Mouse (Mus musculus): ENCODE measurements around the gene Tk1.
"Not testable (repeated sequence)": the region's sequence is repeated elsewhere in the genome, so short reads cannot be mapped to it uniquely, and the experiment has no call there.

Tk1 gene

DNA sequence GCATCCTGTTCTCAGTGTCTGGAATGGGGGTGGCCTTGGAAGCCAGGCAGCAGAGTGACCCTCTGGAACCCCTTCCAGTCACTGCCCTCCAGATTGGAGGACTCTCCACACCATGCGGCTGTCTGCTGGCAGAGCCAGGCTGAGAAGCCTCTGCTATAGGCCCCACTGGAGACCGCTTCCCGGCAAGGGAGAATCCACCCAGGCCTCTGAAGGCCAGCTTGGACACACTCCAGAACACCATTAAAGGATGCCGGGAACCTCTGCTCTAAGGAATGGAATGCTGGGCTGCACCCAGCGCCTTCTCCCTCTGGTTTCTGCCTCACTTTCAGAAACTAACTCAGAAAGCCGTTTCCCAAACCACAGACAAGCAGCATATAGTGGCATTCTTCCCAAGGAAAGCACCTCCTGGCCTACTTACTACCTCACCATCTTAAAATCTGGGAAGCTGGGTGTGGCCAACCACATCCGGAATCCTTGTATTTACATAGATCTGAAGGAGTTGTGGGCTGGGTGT lies 3.1 kb downstream of the Tk1 start:
- in situ Hi-C loops (cut with MboI) = loop anchor here (5.0 to 10.0 kb wide), 2 partner anchors 110 to 438 kb away; no protein-coding TSS in a partner anchor

DNA sequence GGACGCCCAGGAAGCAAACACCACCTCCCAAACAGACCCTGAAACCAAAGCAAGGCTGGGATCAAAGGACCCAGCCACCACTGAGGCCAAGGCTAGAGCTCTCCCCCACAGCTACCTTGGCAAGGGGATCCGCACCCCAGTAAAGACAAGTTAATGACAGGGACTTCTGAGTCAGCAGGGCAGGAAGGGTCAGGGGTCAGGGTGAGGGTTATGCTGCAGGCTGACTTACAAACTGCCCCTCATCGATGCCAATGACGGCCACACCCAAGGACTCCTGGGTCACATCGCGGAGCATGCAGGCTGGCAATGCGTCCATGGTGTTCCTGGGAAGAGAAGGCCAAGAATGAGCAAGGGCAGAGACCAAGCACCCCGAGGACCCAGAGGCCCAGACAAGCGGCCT lies 4.0 kb downstream of the Tk1 start:
- in situ Hi-C loops (cut with MboI) = loop anchor here (5.0 to 10.0 kb wide), 2 partner anchors 110 to 437 kb away; no protein-coding TSS in a partner anchor

DNA sequence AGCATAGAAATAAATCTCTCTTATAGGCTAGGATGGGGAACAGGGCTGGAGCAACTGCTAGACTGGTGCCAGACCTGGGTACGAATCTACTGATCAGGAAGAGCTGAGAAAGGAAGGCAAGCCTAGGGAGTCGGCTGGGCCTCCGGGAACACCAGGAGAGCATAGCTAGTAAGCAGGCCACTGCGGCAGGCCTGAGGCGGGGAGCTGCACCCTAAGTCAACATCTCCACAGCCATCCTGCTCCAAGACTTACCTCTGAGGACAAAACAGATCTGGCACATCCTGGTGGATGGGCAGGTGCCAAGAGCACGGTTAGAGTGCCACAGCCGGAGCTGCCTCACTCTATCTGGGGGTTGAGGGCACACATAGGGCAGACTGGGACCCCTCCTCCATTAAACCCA lies 5.7 kb downstream of the Tk1 start:
- in situ Hi-C loops (cut with MboI) = loop anchor here (5.0 to 10.0 kb wide), 2 partner anchors 108 to 435 kb away; no protein-coding TSS in a partner anchor

DNA sequence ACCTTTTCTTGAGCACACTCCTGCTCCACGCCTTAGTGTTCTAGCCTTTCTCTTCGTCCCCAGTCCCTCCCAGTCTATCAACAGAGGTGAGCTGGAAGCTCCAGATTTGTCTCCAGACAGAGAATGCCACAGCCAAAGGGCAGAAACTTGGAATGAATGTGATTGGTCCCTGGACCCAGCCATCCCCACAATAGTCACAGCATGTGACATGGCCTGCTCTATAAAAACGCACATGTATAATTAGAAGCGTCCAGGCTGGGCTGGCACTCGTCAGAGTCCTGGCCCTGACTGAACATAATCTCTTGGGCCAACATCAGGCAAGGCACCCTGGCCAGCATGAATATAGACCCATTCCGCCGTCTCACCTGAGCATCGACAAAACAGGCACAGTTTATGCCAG lies 6.8 kb downstream of the Tk1 start:
- in situ Hi-C loops (cut with MboI) = no loop called here

DNA sequence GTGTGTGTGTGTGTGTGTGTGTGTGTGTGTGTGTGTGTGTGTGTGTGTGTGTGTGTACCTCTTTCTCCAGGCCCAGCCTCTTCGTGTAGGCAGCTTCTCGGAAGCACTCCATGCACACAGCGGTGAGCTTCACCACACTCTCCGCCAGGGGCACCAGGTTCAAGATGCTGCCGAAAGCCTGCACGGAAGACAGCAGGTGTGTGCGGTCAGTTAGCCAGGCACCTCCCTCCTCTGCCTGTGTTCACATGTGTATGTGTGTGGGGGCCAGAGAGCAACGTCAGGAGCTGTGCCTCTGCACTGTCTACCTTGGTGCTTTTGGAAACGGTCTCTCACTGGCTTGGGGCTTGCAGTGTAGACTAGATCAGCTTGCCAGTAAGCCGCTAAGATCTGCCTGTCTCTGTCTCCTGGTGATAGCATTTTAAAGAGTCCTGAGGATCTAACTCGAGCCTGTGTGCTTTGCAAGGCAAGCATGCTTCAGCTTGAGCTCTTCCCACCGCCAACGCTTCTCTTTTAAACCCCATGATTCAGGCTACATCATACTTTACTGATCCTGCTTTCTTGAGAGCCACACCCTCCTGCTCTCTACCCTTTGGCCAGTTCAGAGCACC lies 9.4 kb downstream of the Tk1 start:
- in situ Hi-C loops (cut with MboI) = no loop called here

DNA sequence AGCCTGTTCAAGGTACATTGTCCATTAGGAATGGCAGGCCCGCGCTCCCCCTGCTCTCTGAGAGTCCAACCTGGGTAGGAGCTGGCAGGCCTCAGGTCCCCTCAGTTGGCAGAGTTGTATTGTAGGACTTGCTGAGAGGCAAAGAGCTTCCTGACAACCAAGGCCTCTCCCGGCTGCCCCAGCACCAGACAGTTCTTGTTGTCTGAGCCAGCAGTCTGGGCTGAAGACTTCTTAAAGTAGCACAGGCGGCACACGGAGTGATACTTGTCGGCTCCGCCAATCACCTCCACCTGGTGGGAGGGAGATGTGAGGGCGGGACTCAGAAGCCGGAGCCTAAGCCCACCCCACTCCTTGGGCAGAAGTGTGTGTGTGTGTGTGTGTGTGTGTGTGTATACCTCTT lies 10.0 kb downstream of the Tk1 start:
- in situ Hi-C loops (cut with MboI) = not testable (repeated sequence)

DNA sequence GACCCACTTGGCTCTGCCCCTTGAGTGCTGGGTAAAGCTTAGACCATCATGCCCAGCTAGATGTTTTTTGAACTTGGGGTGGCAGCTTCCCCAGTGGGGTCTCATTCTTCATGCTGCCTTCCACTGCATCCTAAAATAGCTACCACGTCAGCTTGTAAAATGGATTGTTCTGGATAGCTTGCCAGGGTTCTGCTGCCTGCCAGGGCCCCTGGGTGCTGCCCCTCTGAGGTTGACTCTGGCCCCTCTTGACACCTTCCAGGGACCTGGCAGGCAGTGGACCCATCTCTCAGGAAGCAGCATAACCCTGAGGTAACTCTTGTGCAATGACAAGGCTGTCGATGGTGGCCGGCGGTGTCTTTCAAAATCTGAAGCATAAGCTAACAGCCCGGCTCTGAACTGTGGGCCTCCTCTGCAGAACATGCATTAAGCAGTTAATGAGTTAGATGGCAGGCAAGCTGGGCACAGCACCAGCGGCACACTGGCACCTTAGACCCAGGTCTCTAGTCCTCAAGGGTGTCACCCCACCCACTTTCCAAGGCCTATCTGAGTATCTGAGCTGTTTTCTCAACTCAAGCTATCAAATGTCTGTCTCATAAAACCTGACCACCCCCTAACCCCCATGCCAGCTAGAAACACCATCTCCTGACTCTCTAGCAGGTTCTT lies 11.1 kb downstream of the Tk1 start:
- in situ Hi-C loops (cut with MboI) = no loop called here

DNA sequence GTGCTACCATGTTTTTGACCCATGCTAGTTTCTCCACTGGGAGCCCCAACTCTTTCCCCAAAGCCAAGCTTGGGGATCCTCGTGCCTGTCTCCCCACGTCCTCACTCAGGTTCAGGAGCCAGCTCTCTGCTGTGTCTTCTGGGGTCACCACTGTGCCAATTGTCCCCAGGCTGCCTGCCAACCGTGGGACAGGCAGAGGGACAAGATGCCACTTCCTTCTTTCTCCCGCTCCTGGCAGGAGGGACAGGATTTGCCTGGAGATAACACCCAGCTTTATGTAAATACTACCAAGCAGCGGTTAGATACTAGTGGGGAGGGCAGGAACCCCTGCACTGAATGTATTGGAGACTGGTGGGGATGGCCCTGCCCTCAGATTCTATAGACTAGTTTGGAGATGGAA lies 12.0 kb downstream of the Tk1 start:
- in situ Hi-C loops (cut with MboI) = no loop called here

DNA sequence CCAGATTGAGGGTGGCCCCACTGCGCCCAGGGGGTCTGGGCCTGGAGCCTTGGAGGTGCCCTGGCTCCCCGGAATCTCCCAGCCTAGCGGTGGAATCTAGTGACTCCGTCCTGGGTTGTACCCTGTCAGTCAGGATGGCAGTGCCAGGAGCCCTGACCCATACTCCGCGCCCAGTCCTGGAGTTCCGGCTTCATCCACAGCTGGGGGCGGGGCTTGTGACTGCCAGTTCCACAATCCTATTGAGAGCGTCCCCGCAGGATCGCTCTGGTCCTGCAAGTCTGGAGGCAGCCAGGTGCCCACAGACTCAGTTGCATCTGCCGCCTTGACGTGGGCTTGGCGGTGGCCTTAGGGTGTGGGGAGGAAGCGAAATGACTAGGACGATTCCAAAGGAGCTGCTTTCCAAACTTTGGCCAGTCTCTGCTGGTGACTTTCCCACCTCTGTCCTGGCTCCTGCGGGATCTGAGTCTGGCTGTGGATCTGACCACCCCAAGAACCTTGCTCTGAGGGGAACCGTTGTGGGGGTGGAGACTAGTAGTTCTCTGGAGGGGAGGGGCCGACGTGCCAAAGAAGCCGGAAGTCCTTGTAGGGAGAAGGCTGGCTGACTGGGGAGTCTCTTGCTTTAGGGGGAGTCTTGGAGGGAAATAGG lies 15.4 kb downstream of the Tk1 start:
- in situ Hi-C loops (cut with MboI) = no loop called here

DNA sequence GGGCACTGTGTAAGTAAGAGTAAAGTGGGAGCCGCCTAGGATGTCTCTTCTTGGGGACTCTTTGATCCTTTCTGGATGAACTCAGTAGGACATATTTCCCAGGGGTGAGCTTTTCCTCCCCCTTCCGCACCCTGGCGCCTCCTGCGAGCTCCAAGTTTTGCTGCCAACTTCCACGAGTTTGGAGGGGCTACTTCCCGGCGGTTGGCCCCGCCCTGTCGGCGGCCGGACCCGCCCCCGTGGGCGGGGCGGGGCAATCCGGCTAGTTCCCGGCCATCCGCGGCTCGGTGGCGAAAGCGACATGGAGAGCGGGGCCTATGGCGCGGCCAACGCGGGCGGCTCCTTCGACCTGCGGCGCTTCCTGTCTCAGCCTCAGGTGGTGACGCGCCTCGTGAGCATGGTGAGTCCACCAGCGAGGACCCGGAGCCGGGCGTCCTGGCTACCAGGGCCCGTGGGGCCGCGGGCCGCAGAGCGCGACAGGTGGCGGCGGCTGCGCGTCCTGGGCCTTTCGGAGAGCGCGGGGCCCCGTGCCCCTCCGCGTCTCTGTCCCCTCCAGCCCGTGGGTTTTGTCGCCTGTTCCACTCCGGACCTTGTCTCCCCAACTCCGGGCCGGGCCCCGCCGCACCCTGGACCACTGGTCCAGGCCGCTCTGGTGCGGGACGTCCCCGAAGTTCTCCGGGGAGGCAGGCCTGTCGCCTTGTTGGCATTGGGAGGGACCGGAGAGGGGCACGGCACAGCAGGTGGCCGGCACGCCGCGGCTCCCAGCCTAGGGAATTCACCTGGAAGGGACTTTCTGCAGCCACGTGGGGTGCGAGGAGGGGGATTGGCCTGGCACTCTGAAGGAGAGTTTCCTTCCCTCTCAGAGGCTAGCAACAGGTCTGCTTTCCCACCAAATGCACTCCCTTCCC lies 16.2 kb downstream of the Tk1 start, which contains the start of the genes Gm20708 and Syngr2:
TSS of gene Gm20708 (plus strand) at position 262 of the 905 bp plus-strand sequence.
TSS of gene Syngr2 (plus strand) at position 262 of the 905 bp plus-strand sequence.
- in situ Hi-C loops (cut with MboI) = no loop called here

DNA sequence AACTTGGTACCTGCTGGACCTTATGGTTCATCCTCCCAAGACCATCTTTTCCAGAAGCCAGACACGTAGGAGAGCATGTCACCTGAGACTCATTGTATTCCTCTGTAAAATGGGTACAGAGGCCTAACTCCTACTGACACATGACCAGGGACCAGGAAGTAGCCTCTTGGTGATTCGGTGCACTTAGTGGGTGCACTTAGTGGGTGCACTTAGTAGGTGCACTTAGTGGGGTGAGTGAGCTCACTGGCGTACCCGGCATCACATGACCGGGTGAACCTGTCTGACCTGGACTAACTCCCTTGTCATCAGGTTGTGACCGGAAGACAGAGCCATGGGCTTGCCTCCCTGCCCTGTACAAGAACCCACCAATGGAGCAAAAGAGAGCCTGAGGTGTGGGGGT lies 19.1 kb downstream of the Tk1 start:
- in situ Hi-C loops (cut with MboI) = no loop called here

DNA sequence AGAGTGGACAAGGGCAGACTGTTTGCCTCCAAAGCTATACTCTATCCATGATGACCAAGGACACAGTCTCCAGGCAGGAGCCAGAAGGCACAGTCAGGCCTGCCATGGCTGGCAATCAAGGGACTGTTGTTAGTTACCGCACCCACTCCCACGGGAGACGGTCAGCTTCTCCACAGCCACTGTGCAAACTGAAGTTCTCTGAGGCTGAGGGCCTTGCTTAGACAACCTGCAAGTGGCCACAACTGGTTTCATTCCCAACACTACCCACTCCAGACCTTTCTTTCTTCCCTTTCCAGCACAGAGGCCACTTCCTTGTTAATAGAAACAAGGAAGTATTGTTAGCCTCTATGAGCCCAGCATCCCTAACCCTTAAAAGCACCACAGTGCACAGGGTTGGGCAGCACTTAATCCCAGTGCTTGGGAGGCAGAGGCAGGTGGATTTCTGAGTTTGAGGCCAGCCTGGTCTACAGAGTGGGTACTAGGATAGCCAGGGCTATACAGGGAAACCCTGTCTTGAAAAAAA lies 22.7 kb downstream of the Tk1 start:
- in situ Hi-C loops (cut with MboI) = no loop called here

DNA sequence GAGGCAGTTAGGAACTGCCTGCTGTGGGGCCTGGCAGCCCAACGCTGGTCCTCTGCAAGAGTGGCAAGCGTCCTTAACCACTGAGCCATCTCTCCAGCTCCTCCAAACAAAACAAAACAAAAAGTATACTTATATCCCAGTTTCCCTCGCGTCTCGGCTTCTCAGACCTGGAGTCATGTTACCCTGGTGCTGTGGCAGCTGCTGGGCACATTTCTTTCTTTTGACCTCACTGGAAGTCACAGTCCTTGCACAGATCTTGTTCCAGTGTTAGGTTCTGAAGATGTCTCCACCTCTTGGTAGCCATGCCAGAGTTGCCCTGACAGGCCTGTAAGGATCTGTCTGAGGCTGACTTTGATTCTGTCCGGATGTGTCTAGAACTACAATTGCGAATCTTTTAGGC lies 24.2 kb downstream of the Tk1 start:
- in situ Hi-C loops (cut with MboI) = no loop called here

DNA sequence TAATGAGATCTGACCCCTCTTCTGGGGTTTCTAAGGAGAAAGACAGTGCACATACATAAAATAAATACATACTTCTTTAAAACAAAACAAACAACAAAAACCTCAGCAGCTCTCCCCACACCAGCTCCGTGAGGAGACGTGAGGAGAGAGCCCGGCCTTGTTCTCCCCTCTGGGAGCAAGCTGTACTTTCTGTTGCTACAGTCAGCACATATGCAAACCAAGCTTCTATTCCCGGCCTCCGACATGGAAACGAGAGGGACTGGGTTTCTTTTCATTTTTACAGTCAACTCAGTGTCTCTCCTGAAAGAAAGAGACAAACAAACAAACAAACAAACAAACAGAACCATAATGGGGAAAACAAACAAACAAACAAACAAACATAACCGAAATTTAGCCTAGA lies 25.9 kb downstream of the Tk1 start:
- in situ Hi-C loops (cut with MboI) = no loop called here

DNA sequence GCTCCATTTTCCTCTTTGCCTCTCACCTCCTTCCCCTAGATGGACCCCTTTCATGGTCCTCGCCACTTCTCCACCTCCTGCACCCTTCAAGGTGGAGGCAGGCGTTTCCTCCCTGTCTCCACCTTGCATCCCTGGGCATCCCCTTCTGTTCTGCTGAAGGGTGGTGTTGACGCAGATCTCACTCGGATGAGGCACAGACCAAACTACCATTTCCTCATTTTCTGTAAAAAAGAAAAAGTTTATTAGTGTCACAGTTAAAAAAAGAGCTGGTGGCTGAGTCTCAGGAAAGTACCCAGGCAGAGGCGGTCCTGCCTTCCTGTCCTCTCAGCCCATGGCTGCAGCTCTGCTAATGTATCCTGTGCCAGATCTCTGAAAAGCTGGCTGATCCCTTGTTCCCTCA lies 26.7 kb downstream of the Tk1 start:
- in situ Hi-C loops (cut with MboI) = no loop called here

DNA sequence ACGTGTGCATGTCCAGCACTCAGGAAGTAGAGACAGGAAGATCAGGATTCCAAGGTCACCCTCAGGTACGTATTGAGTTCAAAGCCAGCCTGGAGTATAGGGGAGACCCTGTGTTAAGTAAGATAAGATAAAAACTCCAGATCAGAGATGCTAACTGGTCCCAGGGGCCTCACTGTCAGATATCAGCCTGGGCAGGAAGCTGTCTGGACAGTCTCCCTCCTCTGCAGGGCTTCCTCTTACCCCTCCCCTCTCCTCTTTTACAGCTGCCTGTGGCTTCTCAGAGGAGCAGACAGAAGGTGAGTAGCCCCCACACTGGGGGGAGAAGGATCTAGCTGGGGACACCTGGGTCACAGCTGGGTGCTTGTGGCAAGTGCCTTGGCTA lies 27.7 kb downstream of the Tk1 start:
- in situ Hi-C loops (cut with MboI) = no loop called here

DNA sequence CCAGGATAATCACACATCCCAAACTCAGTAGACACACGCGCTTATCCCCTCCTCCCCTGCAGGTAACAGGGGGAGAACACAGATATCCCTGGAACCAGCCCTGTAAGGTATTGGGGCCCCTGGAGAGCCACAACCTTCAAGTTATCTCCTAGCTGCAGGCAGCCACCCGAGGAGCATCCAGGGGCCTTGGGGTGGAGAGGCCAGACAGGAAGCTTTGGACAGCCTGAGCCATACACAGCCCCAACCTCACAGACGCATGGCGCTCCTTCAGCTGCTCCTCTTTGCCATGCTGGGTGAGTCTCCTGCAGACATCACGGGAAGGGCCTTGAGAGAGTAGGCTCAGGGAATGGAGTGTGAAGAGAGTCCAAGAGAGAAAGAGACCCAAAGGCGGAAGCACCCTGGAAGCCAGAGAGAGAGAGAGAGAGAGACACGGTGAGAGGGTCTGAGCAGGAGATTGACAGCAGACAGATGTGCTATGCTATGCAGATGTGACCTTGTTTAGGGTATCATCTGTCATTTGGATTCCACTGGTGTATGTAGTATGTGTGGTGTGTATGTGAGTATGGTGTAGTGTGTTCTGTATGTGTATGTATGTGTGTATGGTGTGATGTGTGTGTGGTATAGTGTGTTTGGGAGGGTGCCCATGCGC lies 28.3 kb downstream of the Tk1 start, which contains the start of gene 6030468B19Rik:
TSS of gene 6030468B19Rik (plus strand) at position 150 of the 649 bp plus-strand sequence.
- in situ Hi-C loops (cut with MboI) = no loop called here

DNA sequence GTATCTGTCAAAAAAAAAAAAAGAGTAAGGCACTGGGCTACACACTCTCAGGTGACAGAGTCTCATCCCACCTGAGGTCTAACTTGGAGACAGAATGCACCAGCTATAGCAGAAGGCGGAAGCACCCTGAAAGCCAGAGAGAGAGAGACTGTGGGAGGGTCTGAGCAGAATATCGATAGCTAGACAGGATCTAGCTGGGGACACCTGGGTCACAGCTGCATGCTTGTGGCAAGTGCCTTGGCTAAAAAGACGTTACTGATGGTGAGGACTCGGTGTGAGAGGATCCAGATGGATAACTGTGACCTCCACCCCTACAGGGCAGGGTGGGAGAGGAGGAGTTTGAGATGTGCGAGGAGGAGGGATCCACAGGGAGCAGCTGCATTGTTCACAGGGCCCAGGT lies 28.9 kb downstream of the Tk1 start:
- in situ Hi-C loops (cut with MboI) = no loop called here

DNA sequence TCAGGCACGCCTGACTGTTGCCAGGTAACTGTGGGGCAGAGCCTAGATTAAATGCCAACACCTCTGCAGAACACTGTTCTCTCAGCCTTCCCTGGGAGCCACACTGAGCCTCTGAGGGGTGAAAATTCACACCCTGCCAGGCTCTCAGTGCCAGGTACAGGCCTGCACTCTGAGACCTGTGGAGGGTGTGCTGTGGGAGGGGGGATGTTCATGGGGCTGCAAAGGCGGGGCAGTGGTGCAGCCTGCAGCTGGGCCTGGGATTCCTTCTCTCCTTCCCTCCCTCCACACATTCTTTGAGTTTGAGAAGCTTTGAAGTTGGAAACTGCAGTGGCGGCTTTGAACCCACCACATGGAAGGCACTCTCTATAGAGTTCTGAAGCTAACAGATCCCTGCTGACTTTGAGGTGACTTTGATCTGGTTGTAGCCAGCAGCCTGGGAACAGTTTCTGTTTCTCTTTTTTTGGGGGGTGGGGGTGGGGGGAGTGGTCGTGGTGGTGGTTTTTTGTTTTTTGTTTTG lies 31.8 kb downstream of the Tk1 start:
- in situ Hi-C loops (cut with MboI) = loop anchor here (5.0 kb wide), 1 partner anchor 33 kb away; the partner anchor contains the start of genes Afmid and Tk1

DNA sequence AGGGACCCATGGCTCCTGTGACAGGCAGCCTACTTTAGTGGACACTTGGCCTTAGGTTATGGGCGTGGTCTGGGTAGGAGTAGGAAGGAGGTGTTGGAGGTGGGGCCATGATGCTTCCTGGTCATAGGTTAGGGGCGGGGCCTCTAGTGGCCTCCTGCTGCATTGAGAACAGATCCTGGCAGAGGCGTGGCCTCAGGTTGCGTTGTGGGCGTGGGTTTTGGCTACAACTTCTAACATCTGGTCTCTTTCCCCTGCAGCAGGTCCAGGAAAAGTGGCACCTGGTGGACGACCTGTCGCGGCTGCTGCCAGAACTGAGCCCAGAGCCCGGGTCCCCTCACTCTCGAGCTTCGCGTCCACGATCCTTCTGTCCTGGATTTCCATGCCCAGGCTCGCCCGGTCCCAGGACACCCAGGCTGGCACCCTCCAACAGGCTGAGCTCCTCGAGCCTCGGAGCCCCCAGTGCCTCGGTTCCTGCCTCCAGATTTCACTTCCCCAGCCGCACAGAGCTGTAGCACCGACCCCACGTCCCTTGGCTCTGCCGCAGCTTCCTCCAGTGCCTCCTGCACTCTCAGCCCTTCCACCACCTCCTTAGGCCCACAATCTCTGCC lies 33.5 kb downstream of the Tk1 start:
- in situ Hi-C loops (cut with MboI) = loop anchor here (5.0 kb wide), 1 partner anchor 35 kb away; the partner anchor contains the start of genes Afmid and Tk1
